Mouse (Mus musculus) forebrain, embryonic 10.5 days (tissue): ENCODE data around the gene Ncapg. TPM values are rescaled to one million over a fixed set of nuclear protein-coding genes. Genes with fewer than 3 reads are reported as not detected.
"Not testable (repeated sequence)": the region's sequence is repeated elsewhere in the genome, so short reads cannot be mapped to it uniquely, and the experiment has no call there.

Experiments used
- DNase-seq: peaks from one replicate; pipeline ENCODE4 v3.0.0-alpha.2; 2017; ENCODE audit warnings: low spot score; ENCODE audit errors: extremely low spot score
- H3K27ac ChIP-seq: fragments of 300-500 bp; sonication (generic); 2 replicates; pipeline ENCODE4 v1.5.1; 2016; ENCODE audit warnings: mild to moderate bottlenecking
- H3K27me3 ChIP-seq: fragments of 300-500 bp; sonication (generic); 2 replicates; pipeline ENCODE4 v1.6.1; 2016; ENCODE audit warnings: mild to moderate bottlenecking; ENCODE audit not compliant: poor library complexity, severe bottlenecking
- H3K36me3 ChIP-seq: fragments of 300-500 bp; sonication (generic); replicated peaks from 2 replicates; pipeline ENCODE4 v1.6.1; 2016; ENCODE audit warnings: mild to moderate bottlenecking, moderate library complexity
- H3K4me1 ChIP-seq: fragments of 300-500 bp; sonication (generic); 2 replicates; pipeline ENCODE4 v1.6.1; 2016
- H3K4me3 ChIP-seq: fragments of 300-500 bp; sonication (generic); 2 replicates; pipeline ENCODE4 v1.5.1; 2016; ENCODE audit warnings: mild to moderate bottlenecking, moderate library complexity
- H3K9me3 ChIP-seq: fragments of 300-500 bp; sonication (generic); 2 replicates; pipeline ENCODE4 v1.6.1; 2016; ENCODE audit warnings: mild to moderate bottlenecking, moderate library complexity
- WGBS: fragments of 180-500 bp; shearing (Covaris S2); methylation state at CpG from one replicate; pipeline ENCODE4 v1.1.7; 2016; 5-methylcytosine and 5-hydroxymethylcytosine counted together
- polyA plus RNA-seq: library from polyadenylated mRNA; unstranded; fragments of >200 nt; fragmentation: Nextera tagmentation; extraction: Ambion mirVana; gene quantifications from 2 replicates; pipeline ENCODE4 v1.2.1, GENCODE M21; 2016

Ncapg gene
- polyA plus RNA-seq = 81.2 and 83.1 TPM in 2 replicates

DNA sequence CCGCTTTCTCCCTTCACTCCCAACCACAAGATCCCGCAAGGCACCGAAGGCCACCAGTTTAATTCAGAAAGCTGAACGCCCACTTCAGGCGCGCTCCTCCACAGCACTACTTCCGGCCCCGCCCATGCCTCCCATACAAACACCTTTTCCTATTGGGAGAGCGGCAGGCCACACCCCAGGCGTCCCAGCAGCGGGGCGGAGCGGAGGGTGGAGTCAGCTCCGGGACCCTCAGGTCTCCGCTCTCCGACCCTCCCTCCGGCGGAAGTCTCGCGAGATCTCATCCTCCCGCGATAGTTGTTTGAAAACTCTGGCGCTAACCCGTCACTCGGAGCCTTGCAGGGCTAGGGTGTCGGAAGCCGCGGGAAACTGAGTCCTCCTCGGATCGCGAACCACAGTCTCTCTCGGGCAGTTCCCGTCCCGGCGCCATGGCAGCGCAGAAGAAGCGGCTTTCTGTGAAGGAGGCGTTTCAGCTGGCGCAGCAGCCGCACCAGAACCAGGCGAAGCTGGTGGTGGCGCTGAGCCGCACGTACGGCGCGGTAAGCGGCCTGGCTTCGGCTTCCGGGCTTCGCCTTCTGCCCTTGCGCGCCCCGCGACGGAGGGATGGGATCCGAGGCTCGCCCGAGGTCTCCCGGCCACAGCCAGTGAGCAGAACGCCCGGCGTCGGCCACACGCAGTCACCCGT lies at the start of gene Ncapg:
Gene Ncapg, plus strand, starts transcription at position 322 of the 682 bp plus-strand sequence.
- Histone ChIP-seq H3K27ac (peak within 1 kb of the TSS; percentile 97), H3K4me1 (peaks cover 20% of the 10 kb centered on the region), H3K9me3 (no peaks in the 10 kb centered on the region), H3K4me3 (peak within 1 kb of the TSS; percentile 91), H3K27me3 (no peaks in the 10 kb centered on the region), H3K36me3 (peaks cover 24% of the 10 kb centered on the region)
- peak; percentile 100 for DNase-seq
- under 1% methylated on average over 66 of the region's 66 CpGs for WGBS

- Histone ChIP-seq H3K27ac (no peak overlapping the region), H3K4me3 (no peak overlapping the region), H3K36me3 (no peaks in the 10 kb centered on the region), H3K4me1 (no peaks in the 10 kb centered on the region), H3K9me3 (peaks cover 20% of the 10 kb centered on the region), H3K27me3 (no peaks in the 10 kb centered on the region)
- no peak for DNase-seq
- WGBS = 34% methylated on average over 3 of the region's 3 CpGs
Observed at GRCm38 (mm10) chr5:45621511-45621910, 48.2 kb upstream of the Ncapg start.

DNA sequence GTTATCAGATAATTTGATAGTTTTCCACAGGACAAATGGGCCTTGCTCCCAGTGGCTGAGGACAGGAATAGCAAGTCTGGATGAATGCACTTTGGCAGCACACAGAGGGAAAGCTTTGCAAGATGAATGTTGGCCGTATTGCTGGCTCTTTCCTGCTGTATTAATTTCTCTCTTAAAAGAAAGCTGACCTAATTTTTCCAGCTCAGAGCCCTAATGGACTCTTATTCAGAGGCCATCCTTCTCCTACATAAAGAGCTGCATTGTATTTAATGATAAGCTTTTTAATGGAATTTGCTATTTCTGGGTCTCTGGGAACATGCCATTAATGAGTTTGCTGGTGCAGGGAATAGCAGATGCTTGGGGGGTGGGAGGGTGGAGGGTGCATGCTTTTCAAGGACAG lies 41.9 kb upstream of the Ncapg start:
- peaks cover 20% of the 10 kb centered on the region for H3K9me3 ChIP-seq
- no peaks in the 10 kb centered on the region for H3K4me1 ChIP-seq
- no peak overlapping the region for H3K4me3 ChIP-seq
- no peaks in the 10 kb centered on the region for H3K36me3 ChIP-seq
- no peak overlapping the region for H3K27ac ChIP-seq
- DNase-seq = no peak
- 40% methylated on average over 1 of the region's 1 CpGs for WGBS
- H3K27me3 ChIP-seq = no peaks in the 10 kb centered on the region

- H3K36me3 ChIP-seq = no peaks in the 10 kb centered on the region
- no peak for DNase-seq
- H3K4me3 ChIP-seq = no peak overlapping the region
- no peaks in the 10 kb centered on the region for H3K27me3 ChIP-seq
- no peak overlapping the region for H3K27ac ChIP-seq
- H3K9me3 ChIP-seq = peaks cover 12% of the 10 kb centered on the region
- no peaks in the 10 kb centered on the region for H3K4me1 ChIP-seq
Observed at GRCm38 (mm10) chr5:45629470-45629869, 40.2 kb upstream of the Ncapg start.

GRCm38 (mm10) chr5:45638378-45638777 lies 31.3 kb upstream of the Ncapg start:
- peaks cover 45% of the 10 kb centered on the region for H3K27me3 ChIP-seq
- peaks cover 14% of the 10 kb centered on the region for H3K4me1 ChIP-seq
- no peak for DNase-seq
- no peaks in the 10 kb centered on the region for H3K36me3 ChIP-seq
- no peak overlapping the region for H3K27ac ChIP-seq
- H3K4me3 ChIP-seq = peak overlapping the region; percentile 72; the same call in 1 of the 2 replicates
- H3K9me3 ChIP-seq = no peaks in the 10 kb centered on the region
- WGBS = 76% methylated on average over 3 of the region's 3 CpGs

DNA sequence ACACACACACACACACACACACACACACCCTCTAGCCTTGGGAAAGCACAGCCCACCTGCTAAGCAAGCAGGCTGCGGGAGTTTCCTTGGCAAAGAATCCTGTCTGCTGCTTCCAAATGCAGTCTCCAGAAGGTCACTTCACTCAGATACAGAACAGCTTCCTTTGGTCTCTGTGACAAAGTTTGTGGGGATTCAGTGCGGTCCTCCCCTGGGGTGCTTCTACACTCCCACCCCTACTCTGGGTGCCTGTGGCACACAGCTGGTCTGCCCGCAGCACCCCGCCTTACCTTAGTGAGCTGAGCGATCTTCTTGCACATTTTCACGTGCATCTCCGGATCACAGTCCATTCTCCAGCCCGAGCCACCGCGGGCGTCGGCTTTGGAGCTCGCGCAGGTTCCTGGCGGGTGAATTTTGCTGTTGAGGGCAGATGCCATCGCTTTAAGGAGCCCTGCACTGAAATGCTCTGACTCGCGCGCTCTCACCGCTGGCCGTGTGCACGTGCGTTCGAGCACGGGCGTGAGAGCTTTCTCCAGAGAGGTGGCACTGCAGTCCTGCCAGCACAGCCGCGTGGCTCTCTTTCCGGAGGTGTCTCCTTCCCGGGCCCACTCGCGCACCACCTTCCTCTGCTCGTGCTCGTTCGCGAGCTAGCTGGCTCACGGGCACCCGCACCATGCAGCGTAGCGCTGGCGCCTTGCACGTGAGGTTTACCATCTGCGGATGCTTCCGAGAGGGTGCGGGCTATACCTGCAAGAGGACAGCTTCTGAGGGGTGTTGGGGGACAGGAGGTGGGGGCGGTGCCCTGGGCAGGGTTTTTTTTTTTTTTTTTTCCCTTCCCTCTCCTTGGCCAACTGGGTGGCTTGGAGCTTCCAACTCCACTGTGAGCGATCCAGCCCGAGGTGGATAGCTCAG lies 30.7 kb upstream of the Ncapg start, which contains the start of gene Fam184b:
Gene Fam184b, minus strand, starts transcription at position 809 of the 909 bp plus-strand sequence.
- Histone ChIP-seq H3K36me3 (no peaks in the 10 kb centered on the region), H3K4me1 (peaks cover 14% of the 10 kb centered on the region), H3K9me3 (no peaks in the 10 kb centered on the region), H3K27me3 (peaks cover 45% of the 10 kb centered on the region), H3K27ac (peak within 1 kb of the TSS; percentile 81), H3K4me3 (peak within 1 kb of the TSS; percentile 72)
- 1% methylated on average over 48 of the region's 48 CpGs for WGBS
- DNase-seq = peak; percentile 44

GRCm38 (mm10) chr5:45639715-45640092 lies 30.0 kb upstream of the Ncapg start:
- Histone ChIP-seq H3K4me1 (peaks cover 14% of the 10 kb centered on the region), H3K4me3 (peak overlapping the region; percentile 72), H3K27ac (peak overlapping the region; percentile 81; the same call in 1 of the 2 replicates), H3K36me3 (no peaks in the 10 kb centered on the region), H3K9me3 (no peaks in the 10 kb centered on the region), H3K27me3 (peaks cover 45% of the 10 kb centered on the region)
- 2% methylated on average over 8 of the region's 8 CpGs for WGBS
- no peak for DNase-seq

- no peaks in the 10 kb centered on the region for H3K9me3 ChIP-seq
- no peak overlapping the region for H3K27ac ChIP-seq
- H3K4me3 ChIP-seq = no peak overlapping the region
- H3K27me3 ChIP-seq = no peaks in the 10 kb centered on the region
- WGBS = 93% methylated on average over 2 of the region's 2 CpGs
- no peaks in the 10 kb centered on the region for H3K4me1 ChIP-seq
- DNase-seq = no peak
- H3K36me3 ChIP-seq = no peaks in the 10 kb centered on the region
Observed at GRCm38 (mm10) chr5:45651026-45651703, 18.6 kb upstream of the Ncapg start.

GRCm38 (mm10) chr5:45658406-45658805 lies 11.3 kb upstream of the Ncapg start:
- WGBS = 96% methylated on average over 13 of the region's 13 CpGs
- DNase-seq, H3K36me3 ChIP-seq, H3K27ac ChIP-seq, H3K4me3 ChIP-seq, H3K4me1 ChIP-seq, H3K27me3 ChIP-seq: not testable (repeated sequence)
- peaks cover 18% of the 10 kb centered on the region for H3K9me3 ChIP-seq

GRCm38 (mm10) chr5:45668324-45668723 lies 1.4 kb upstream of the Ncapg start:
- Histone ChIP-seq H3K27ac (no peak overlapping the region), H3K27me3 (no peaks in the 10 kb centered on the region), H3K4me3 (peak overlapping the region; percentile 91; the same call in 1 of the 2 replicates), H3K9me3 (no peaks in the 10 kb centered on the region), H3K36me3 (peaks cover 16% of the 10 kb centered on the region), H3K4me1 (peaks cover 20% of the 10 kb centered on the region)
- no peak for DNase-seq
- whole genome bisulfite sequencing = 52% methylated on average over 3 of the region's 3 CpGs

DNA sequence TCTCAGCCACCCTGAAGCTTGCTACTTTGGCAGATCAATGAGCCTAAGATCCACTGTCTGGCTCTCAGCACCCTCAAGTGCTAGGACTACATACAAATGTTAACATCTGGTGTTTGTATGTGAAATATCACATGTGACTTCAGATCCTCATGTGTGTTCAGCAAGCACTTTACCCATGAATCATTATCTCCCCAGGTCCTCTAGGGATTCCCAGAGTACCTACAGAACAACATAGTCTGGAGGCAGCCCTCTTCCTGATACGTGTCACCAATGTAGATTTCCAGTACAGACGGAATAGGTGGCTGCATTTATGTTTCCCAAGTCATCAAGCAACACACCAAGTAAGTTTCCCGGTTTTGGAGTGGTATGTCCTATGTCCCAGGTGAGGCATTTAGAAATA lies 888 bp upstream of the Ncapg start:
- Histone ChIP-seq H3K4me1 (peaks cover 20% of the 10 kb centered on the region), H3K27me3 (no peaks in the 10 kb centered on the region), H3K27ac (peak overlapping the region; percentile 97), H3K9me3 (no peaks in the 10 kb centered on the region), H3K36me3 (peaks cover 21% of the 10 kb centered on the region), H3K4me3 (peak overlapping the region; percentile 91)
- no peak for DNase-seq
- WGBS = 3% methylated on average over 3 of the region's 3 CpGs

- Histone ChIP-seq H3K4me1 (peaks cover 20% of the 10 kb centered on the region), H3K36me3 (peaks cover 21% of the 10 kb centered on the region), H3K27me3 (no peaks in the 10 kb centered on the region), H3K27ac (peak overlapping the region; percentile 97), H3K9me3 (no peaks in the 10 kb centered on the region), H3K4me3 (peak overlapping the region; percentile 91)
- no peak for DNase-seq
- under 1% methylated on average over 27 of the region's 27 CpGs for WGBS
Observed at GRCm38 (mm10) chr5:45669234-45669597, 503 bp upstream of the Ncapg start.
